Mouse (Mus musculus): ENCODE measurements around the gene Gm49342.
"Not testable (repeated sequence)": the region's sequence is repeated elsewhere in the genome, so short reads cannot be mapped to it uniquely, and the experiment has no call there.

Gene Gm49342

DNA sequence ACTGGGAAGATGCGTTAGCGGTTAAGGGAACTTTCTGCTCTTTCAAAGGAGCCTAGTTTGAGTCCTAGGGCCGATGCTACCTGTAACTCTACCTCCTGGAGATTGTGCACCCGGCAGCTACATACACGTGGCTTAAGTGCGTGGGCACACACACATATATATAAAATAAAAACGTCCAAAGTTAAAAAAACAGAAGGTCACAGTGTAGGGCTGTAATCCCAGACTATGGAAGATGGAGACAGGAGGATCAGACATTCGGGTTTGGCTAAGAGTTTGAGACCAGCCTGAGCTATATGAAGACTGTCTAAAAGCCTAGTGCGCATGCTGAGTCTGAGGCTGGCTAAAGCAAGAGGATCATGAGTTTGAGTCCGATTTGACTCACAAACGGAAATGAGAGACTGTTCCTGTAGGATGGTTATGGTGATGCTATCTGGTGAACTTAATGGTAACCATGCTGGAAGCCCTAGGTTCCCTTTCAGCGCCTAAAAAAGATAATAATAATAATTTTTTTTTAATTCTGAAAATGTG lies 12.8 kb upstream of the Gm49342 start:
- DNase-seq (ENCODE audit: low read depth in 2 of 2, low spot score in 2 of 2): no peak

- no peak for DNase-seq (ENCODE audit: low read depth in 2 of 2, low spot score in 2 of 2)
Measured at GRCm38 (mm10) chr14:50936649-50937048, 7.7 kb upstream of the Gm49342 start.

GRCm38 (mm10) chr14:50938119-50938908 lies 6.0 kb upstream of the Gm49342 start:
- no peak for DNase-seq (ENCODE audit: low read depth in 2 of 2, low spot score in 2 of 2)

GRCm38 (mm10) chr14:50938940-50939339 lies 5.4 kb upstream of the Gm49342 start:
- no peak for DNase-seq (ENCODE audit: low read depth in 2 of 2, low spot score in 2 of 2)

- DNase-seq (ENCODE audit: low read depth in 2 of 2, low spot score in 2 of 2): not testable (repeated sequence)
Measured at GRCm38 (mm10) chr14:50944668-50945033, 334 bp downstream of the Gm49342 start.

GRCm38 (mm10) chr14:50945081-50945480 lies 764 bp downstream of the Gm49342 start:
- DNase-seq (ENCODE audit: low read depth in 2 of 2, low spot score in 2 of 2): not testable (repeated sequence)

DNA sequence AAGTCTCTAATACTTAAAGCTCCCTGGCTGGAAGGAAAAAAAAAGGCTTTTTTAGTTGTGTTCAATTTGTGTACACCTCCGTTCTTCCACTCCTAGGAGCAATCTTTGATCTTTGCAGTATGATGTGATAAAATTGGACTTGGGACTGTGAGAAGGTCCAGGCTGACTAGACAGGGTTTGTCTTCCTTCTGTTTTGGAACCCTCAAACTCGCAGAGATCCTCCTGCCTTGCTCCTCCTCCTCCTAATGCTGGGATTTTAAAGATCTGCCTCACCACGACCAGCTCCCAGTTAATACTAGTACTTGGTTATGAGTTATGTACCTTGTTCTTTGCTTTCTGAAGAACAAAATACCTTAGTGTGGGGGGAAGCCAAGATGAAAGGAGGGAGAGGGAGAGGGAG lies 1.2 kb downstream of the Gm49342 start:
- DNase-seq (ENCODE audit: low read depth in 2 of 2, low spot score in 2 of 2): not testable (repeated sequence)

- no peak for DNase-seq (ENCODE audit: low read depth in 2 of 2, low spot score in 2 of 2)
Measured at GRCm38 (mm10) chr14:50955487-50955886, 11.2 kb downstream of the Gm49342 start.

DNA sequence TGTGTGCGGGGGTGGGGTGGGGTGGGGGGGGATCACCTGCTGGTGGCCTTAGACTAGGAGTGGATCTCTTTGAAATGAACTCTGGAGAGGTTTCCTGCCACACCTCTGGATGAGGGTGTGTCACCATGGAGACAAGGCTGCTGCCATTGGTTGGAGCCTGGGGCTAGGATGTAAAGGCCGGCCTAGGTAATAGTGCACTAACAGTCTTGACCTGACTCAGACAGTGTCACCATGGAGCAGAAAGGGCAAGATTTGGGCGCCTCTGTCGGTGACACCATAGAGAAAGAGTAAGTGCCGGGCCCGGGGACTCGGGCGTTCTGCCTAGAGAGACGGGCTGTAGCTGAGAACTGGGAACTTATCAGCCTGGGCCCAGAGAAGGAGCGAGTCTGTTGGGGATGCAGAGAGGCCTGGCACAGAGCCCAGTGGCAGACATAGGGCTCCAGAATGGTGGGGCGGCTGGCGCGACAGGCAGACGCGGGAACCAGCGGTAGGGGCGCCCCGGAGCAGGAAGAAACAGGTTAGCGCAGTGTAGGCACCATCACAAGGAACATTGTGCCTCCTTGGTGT lies 11.7 kb downstream of the Gm49342 start, which contains the start of gene Pnp2:
Gene Pnp2, plus strand, starts transcription at position 51 of the 567 bp plus-strand sequence.
- peak; percentile 36 to 65 for DNase-seq (ENCODE audit: low read depth in 2 of 2, low spot score in 2 of 2)

- DNase-seq (ENCODE audit: low read depth in 2 of 2, low spot score in 2 of 2): not testable (repeated sequence)
Measured at GRCm38 (mm10) chr14:50956724-50957123, 12.4 kb downstream of the Gm49342 start.

DNA sequence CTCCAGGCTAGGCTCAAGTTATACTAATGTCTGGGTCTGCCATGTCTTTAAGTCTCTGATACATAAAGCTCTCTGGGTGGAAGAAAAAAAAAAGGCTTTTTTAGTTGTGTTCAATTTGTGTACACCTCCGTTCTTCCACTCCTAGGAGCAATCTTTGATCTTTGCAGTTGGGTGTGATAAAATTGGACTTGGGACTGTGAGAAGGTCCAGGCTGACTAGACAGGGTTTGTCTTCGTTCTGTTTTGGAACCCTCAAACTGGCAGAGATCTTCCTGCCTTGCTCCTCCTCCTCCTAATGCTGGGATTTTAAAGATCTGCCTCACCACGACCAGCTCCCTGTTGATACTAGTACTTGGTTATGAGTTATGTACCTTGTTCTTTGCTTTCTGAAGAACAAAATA lies 12.8 kb downstream of the Gm49342 start:
- not testable (repeated sequence) for DNase-seq (ENCODE audit: low read depth in 2 of 2, low spot score in 2 of 2)

DNA sequence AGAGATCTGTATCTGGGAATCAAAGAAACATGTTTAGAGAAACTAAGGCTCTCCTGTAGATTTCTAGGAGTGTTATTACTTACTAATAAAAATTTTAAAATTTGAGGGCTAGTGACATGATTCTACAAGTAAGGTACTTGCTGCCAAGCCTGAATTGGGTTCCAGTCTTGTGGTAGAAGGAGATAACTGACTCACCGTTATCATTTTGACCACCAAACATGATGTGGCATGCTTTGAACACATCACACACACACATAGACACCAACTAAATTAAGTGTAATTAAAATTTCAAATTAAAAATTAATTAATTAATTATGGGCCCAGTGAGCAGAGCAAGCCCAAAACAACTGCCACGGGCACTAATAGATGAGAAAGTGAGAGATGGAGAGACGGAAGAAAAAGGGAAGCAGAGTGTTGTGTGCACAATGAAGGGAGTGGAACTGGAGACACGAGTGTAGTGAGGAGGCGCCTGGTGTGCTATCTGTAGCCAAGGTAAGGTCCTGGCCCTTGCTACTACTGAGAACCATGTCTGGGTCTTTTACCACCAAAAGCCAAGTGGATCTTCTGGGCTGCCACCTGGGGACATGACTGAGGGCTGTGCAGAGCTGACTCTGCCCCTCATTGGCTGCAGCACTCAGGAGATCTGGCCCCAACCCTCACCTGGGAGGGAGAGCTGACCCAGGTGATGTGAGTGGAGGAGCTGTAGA lies 14.1 kb downstream of the Gm49342 start:
- not testable (repeated sequence) for DNase-seq (ENCODE audit: low read depth in 2 of 2, low spot score in 2 of 2)

GRCm38 (mm10) chr14:50968216-50968980 lies 24.1 kb downstream of the Gm49342 start:
- no peak for DNase-seq (ENCODE audit: low read depth in 2 of 2, low spot score in 2 of 2)

- DNase-seq (ENCODE audit: low read depth in 2 of 2, low spot score in 2 of 2): no peak
Measured at GRCm38 (mm10) chr14:50969041-50969440, 24.7 kb downstream of the Gm49342 start.

DNA sequence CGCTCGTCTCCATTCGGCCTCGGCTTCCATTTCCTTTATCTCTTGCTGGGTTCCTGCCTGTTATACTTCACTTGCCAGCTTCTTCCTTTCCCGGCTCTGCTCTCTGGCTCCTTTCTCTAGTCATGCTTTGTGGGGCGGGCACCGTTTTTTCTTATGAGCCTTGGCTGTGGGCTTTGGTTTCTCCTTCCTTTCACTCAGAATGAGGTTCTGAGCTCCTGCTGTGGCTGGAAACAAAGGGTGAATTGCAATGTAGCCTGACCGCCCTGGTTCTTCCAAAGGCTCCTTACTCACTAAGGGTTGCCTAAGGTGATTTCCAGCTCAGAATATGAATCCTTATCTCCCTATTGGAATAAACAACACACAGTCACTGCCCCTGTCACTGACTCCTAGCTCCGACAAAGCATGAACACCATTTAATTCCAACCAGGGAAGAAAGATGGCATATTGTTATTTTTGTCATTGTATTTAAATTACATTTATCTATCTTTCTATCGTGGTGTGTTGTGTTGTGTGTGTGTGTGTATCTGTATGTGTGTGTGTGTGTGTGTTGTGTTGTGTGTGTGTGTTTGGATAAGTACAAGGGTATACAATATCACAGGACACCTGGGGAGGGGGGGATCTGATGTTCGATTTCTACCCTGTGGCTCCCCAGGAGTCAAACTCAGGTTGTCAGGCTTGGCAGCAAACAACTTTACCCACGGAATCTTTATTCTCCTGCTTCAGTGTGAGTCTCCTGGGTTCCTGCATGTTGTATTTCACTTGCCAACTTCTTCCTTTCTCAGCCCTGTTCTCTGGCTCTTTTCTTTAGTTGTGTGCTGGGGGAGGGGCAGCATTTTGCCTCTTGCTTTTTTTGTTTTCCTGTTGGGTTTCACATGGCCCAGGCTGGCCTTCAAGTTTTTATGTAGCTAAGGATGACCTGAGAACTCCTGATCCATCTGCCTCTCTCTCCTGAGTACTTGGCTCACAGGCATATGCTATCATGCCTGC lies 25.5 kb downstream of the Gm49342 start:
- no peak for DNase-seq (ENCODE audit: low read depth in 2 of 2, low spot score in 2 of 2)

- no peak for DNase-seq (ENCODE audit: low read depth in 2 of 2, low spot score in 2 of 2)
Measured at GRCm38 (mm10) chr14:50970822-50971221, 26.5 kb downstream of the Gm49342 start.

- not testable (repeated sequence) for DNase-seq (ENCODE audit: low read depth in 2 of 2, low spot score in 2 of 2)
Measured at GRCm38 (mm10) chr14:50973054-50973453, 28.7 kb downstream of the Gm49342 start.

- no peak for DNase-seq (ENCODE audit: low read depth in 2 of 2, low spot score in 2 of 2)
Measured at GRCm38 (mm10) chr14:50973700-50974099, 29.4 kb downstream of the Gm49342 start.

DNA sequence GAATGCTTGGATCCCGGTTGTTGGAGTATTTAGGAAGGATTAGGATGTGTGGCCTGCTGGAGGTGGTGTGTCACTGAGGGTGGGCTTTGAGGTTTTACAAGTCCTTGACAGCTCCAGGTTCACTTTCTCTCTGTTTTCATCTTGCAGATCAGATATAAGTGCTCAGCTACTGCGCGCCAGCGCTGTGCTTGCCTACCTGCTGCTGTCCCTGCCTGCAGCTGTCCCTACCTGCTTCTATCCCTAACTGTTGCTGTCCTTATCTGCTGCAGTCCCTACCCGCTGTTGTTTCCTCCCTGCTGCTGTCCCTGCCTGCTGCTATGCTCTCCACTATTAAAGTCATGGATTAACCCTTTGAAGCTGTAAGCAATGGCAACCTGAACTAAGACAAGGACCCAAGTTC lies 30.7 kb downstream of the Gm49342 start:
- DNase-seq (ENCODE audit: low read depth in 2 of 2, low spot score in 2 of 2): no peak

DNA sequence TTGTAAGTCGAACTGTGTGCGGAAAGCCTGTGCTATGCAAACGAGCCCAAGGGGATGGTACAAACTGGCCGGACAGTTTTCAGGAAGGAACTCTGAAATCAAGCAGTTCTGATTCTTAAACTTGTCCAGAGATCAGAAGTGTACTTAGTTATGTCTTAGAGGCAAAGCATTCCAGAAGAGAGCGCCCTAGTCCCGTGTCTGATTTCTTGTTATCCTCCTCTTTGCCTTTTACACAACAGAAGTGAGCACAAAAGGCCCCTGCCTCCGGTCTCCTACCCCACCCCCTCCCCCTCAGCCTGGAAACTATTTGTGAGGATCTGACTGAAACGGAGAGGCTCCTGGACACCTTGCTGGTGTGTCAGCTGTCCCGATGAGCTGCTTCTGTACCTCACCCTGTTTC lies 32.4 kb downstream of the Gm49342 start:
- DNase-seq (ENCODE audit: low read depth in 2 of 2, low spot score in 2 of 2): no peak
